Mouse (Mus musculus) ES-Bruce4 (cell line): ENCODE results near the gene 9930022D16Rik.

Experiments used
- CTCF ChIP-seq: IDR thresholded peaks from one replicate; pipeline ENCODE4 v1.8.1; 2011; ENCODE audit warnings: low read depth, low read length
- POLR2A ChIP-seq: IDR thresholded peaks from one replicate; pipeline ENCODE4 v1.8.1; 2011; ENCODE audit warnings: low read length; ENCODE audit not compliant: insufficient read depth

DNA sequence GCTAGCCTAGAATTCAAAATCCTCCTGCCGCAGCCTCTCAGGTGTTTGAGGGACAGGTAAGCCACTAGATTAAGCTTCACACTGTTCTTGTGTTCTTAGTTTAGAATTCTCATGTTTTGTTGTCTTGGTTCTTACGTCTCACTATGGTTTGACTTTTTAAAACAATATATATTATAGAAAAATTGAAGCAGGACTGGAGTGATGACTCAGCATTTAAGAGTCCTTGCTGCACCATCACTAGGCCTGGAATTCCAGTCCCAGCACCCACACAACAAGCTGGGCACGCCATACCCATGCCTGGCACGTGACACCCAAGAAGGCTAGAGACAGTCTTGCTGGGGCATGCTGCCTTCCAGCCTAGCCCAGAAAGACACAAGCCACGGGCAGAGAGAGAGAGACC is 7.3 kb upstream of the 9930022D16Rik start:
- TF ChIP-seq POLR2A (no peak), CTCF (no peak)
